Mouse (Mus musculus): ENCODE results near the gene Nt5c1b.

DNA sequence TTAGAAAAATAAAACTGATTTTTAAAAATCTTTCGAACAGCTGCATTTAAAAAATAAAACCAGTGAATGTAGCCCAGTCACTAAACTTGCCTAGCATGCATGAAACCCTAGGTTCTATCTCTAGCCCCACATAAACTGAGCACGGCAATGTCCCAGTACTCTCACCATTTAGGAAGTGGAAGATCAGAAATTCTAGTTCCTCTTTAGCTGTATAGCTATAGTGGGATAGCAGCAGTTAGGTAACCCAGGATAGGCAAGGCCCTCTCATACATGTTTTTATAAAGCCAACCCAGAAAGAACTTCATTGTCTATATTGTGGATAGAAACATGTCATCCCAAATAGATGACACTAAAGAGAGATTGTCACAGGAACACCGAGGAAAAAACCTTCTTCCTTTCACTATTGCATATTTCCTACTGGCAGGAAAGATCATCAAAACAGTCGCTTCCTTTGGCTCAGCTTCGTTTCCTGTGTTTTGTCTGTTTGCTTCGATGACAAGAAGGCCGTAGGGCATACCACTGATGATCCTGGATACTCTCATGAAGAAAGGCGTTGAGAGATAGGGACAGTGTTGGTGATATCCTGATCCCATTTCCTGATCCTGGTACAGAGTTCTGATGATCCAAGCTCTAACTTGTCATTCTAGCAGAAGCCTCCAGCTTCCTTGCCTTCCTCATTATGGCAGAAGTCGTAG is 32.8 kb downstream of the Nt5c1b start:
- TF ChIP-seq CTCF (IDR thresholded peaks at IDR 0.05; ENCODE audit: borderline replicate concordance, insufficient read depth, low read length) (no peak), POLR2A (IDR thresholded peaks at IDR 0.05; ENCODE audit: low read depth, low read length) (no peak)
